Mouse (Mus musculus) small intestine, adult 2 months (tissue): ENCODE results near the gene Morf4l1.

ENCODE experiments used
- CTCF ChIP-seq: fragments of 200-500 bp; IDR thresholded peaks from 2 replicates; pipeline ENCODE4 v1.5.1; 2012; ENCODE audit warnings: low read depth, mild to moderate bottlenecking, control low read depth, inconsistent platforms, low read length, moderate library complexity, mixed read lengths; ENCODE audit not compliant: insufficient replicate concordance, insufficient read length; ENCODE audit errors: extremely low read depth
- POLR2A ChIP-seq: fragments of 200-500 bp; IDR thresholded peaks from 2 replicates; pipeline ENCODE4 v1.6.1; 2012; ENCODE audit warnings: low read depth, mild to moderate bottlenecking, control low read depth, inconsistent platforms, low read length, moderate library complexity

DNA sequence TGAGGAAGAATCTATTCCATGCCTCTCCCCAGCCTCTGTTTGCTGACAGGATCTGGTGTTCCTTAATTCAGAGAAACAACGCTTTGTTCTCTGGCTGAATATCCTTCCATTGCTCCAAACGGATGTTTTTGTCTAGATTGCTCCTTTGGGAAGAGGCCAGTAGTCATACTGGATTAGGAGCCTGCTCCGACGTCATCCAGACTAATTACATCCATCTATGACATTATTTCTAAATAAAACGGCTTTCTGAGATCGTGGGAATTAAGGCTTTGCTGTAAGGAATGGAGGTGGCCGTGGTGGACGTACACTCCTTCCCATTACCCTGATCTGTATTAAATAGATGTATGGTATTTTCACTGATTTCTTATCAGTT, 10.3 kb upstream of the Morf4l1 start:
- TF ChIP-seq CTCF (no peak), POLR2A (no peak)
